Comparison of ENCODE assay signal across 19 mouse cellular contexts in the genomic region with DNA sequence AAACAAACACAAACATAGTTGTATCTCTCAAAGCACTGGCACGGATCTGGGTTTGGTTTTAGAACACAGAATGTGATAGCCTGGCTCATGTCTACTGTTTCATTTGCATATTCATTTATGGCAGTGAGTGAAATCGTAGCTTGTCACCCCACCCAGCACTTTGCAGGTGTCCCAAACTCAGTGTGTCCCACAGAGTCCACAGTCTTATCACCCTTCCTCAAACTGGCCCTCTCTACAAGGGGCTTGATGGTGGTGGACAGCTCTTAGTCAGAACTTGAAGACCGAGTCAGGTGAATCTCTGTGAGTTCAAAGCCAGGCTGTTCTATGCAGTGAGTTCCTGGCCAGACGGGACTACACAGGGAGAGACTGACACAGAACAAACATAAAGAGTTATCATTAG.
A peak's percentile ranks its signal among the peaks of the same experiment; 100 is the strongest.
DNase-seq lines count a peak whose midpoint lies in the region; ATAC-seq and TF ChIP-seq lines count a peak whose summit lies in the region.
"Had no signal": no experiment of that assay in that cellular context is flagged by ENCODE, and none has a peak within 500 bp of the region (broad histone marks: within the 10 kb centered on the region; RNA-seq: fewer than 3 reads in every experiment).

No protein-coding gene starts in this region.

- no peak for ATAC-seq in midbrain, embryonic 15.5 days (replicated peaks)
- ATAC-seq: activated CD4-positive, CD25-positive, alpha-beta regulatory T cell, adult 4 months; forebrain, embryonic 15.5 days had no signal

- H3K27ac ChIP-seq in layer of hippocampus, adult 2 months: peak overlapping the region; percentile 76
- H3K27ac ChIP-seq in midbrain, embryonic 15.5 days: 0 out of 2 replicates have a peak overlapping the region, but pooled peaks have one; percentile 36
- no peak overlapping the region for H3K27ac ChIP-seq in midbrain, embryonic 10.5 days (replicated peaks)
- peak overlapping the region; percentile 96 for H3K27ac ChIP-seq in olfactory bulb, adult 2 months (ENCODE audit: insufficient read depth, low read depth, low read length)
- H3K27ac ChIP-seq: hindbrain, embryonic 15.5 days had no signal

- H3K27me3 ChIP-seq in midbrain, embryonic 15.5 days (replicated peaks): no peaks in the 10 kb centered on the region
- 0 out of 2 replicates have a peak, but pooled peaks cover 6% of the 10 kb centered on the region for H3K27me3 ChIP-seq in midbrain, embryonic 10.5 days (ENCODE audit: low read depth, poor library complexity, severe bottlenecking)
- H3K27me3 ChIP-seq: forebrain, embryonic 12.5 days; forebrain, embryonic 15.5 days; hindbrain, embryonic 12.5 days; hindbrain, embryonic 15.5 days had no signal

- no peak overlapping the region for H3K9ac ChIP-seq in midbrain, embryonic 15.5 days
- H3K9ac ChIP-seq: forebrain, embryonic 12.5 days; forebrain, embryonic 15.5 days; hindbrain, embryonic 12.5 days; hindbrain, embryonic 15.5 days had no signal

- H3K4me3 ChIP-seq in layer of hippocampus, adult 2 months: no peak overlapping the region
- H3K4me3 ChIP-seq in midbrain, embryonic 15.5 days: no peak overlapping the region
- no peak overlapping the region for H3K4me3 ChIP-seq in midbrain, embryonic 10.5 days
- H3K4me3 ChIP-seq in olfactory bulb, adult 2 months (ENCODE audit: insufficient read depth, low read depth, low read length): no peak overlapping the region
- H3K4me3 ChIP-seq: forebrain, embryonic 12.5 days; forebrain, embryonic 15.5 days; hindbrain, embryonic 12.5 days; hindbrain, embryonic 15.5 days had no signal

- no peaks in the 10 kb centered on the region for H3K9me3 ChIP-seq in midbrain, embryonic 15.5 days
- no peaks in the 10 kb centered on the region for H3K9me3 ChIP-seq in midbrain, embryonic 10.5 days (replicated peaks)
- H3K9me3 ChIP-seq: forebrain, embryonic 12.5 days; forebrain, embryonic 15.5 days; hindbrain, embryonic 12.5 days; hindbrain, embryonic 15.5 days had no signal

- H3K4me2 ChIP-seq in midbrain, embryonic 15.5 days: no peak overlapping the region
- H3K4me2 ChIP-seq: forebrain, embryonic 12.5 days; heart, embryonic 11.5 days; hindbrain, embryonic 12.5 days; hindbrain, embryonic 15.5 days had no signal

- peaks cover 21% of the 10 kb centered on the region for H3K4me1 ChIP-seq in midbrain, embryonic 15.5 days
- peaks cover 11% of the 10 kb centered on the region for H3K4me1 ChIP-seq in midbrain, embryonic 10.5 days
- H3K4me1 ChIP-seq in olfactory bulb, adult 2 months (ENCODE audit: control insufficient read depth, insufficient read depth, low read length): peaks cover 63% of the 10 kb centered on the region

- WGBS in midbrain, embryonic 15.5 days: 70% methylated on average over 4 of the region's 4 CpGs
- WGBS in midbrain, embryonic 10.5 days: 90% methylated on average over 4 of the region's 4 CpGs
- 44% methylated on average over 4 of the region's 4 CpGs for WGBS in olfactory bulb, adult 2 months

- no peak for DNase-seq in layer of hippocampus, adult 2 months (ENCODE audit: low spot score in 2 of 2)
- DNase-seq in layer of hippocampus, postnatal 36 days: no peak
- no peak for DNase-seq in midbrain, embryonic 10.5 days (ENCODE audit: low spot score)
- peak; percentile 55 for DNase-seq in A20 (ENCODE audit: low read depth, low spot score)
- DNase-seq: adrenal gland, adult 8-10 months; adrenal gland, postnatal 25 days; cerebellum, adult 8-10 months; cerebellum, postnatal 10 days; cerebellum, postnatal 36 days; embryo, embryonic 11 days; gastrocnemius, postnatal 25 days had no signal

- H3K36me3 ChIP-seq in midbrain, embryonic 15.5 days (replicated peaks): no peaks in the 10 kb centered on the region
- no peaks in the 10 kb centered on the region for H3K36me3 ChIP-seq in midbrain, embryonic 10.5 days
- H3K36me3 ChIP-seq: forebrain, embryonic 12.5 days; forebrain, embryonic 15.5 days; hindbrain, embryonic 12.5 days; hindbrain, embryonic 15.5 days had no signal

- TF ChIP-seq CTCF in layer of hippocampus, adult 2 months (conservative IDR thresholded peaks at IDR 0.05): no peak
- TF ChIP-seq CTCF in olfactory bulb, adult 2 months (IDR thresholded peaks at IDR 0.05; ENCODE audit: insufficient read depth, low read depth, low read length): no peak

- TF ChIP-seq POLR2A in olfactory bulb, adult 2 months (IDR thresholded peaks at IDR 0.05; ENCODE audit: insufficient read depth, low read depth, low read length): no peak
